Mouse (Mus musculus): ENCODE results near the gene Ddx54. TPM values are rescaled to one million over a fixed set of nuclear protein-coding genes. Genes with fewer than 3 reads are reported as not detected.

Ddx54 gene
- total and polyA plus RNA-seq, 3 experiments, result 63.7 to 91.8 (median 83.6) TPM

- in situ Hi-C loops (cut with MboI; ENCODE audit: low pct_ligation_motif_present, low pct_unique_long_range_greater_than_20kb, low sequenced_read_pairs), result no loop called here
- H3K9me3 ChIP-seq (replicated peaks; ENCODE audit: low read length), result peaks cover 8% of the 10 kb centered on the region
These were observed 27.6 kb downstream of the Ddx54 start for GRCm38 (mm10) chr5:120640094-120640493.

DNA sequence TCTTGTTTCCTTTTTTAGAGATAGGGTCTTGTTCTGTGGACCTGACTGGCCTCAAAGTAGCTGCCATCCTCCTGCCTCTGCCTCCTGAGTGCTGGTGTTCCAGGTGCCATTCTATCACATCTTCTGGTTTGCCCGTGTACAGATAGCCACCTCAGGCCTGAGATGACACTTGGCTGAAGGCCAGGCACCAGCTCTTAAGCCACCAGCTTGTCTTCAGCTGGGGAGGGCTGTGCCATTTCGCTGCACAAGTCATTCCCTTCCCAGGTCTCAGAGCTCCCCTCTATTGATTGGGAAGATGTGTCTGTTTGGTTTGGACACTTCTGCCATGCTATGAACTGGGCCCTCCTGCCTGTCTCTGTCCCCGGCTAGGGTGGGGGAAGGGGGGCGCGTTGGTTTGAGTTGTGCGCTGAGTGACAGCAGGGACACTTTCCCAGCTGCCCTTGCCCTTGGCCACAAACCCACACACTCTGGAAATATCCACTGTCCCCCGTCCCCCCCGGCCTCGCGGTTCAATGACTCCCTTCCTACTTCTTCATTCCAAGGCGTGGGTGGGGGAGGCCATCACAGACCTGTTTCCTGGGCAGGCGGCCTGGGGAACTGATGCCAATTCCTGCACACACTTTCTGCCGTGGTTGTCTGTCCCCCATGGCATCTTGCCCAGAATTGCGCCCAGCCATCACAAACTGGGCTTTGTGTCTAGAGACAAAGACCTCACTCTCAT lies 31.0 kb downstream of the Ddx54 start:
- H3K4me3 ChIP-seq (replicated peaks in 1 of 3; ENCODE audit: low read depth in 2 of 3, low read length in 2 of 3, poor library complexity in 1 of 3), result no peak overlapping the region
- DNase-seq (ENCODE audit: extremely low read depth), result no peak
- H3K79me2 ChIP-seq (replicated peaks; ENCODE audit: control insufficient read depth, extremely low read depth, insufficient read depth, poor library complexity, severe bottlenecking), result no peaks in the 10 kb centered on the region
- H3K4me2 ChIP-seq (ENCODE audit: insufficient read depth, low read depth, poor library complexity, severe bottlenecking), result no peak overlapping the region
- dilution Hi-C loops (cut with MboI; ENCODE audit: extremely low pct_ligation_motif_present, extremely low pct_unique_long_range_greater_than_20kb, low sequenced_read_pairs), result no loop called here
- no peaks in the 10 kb centered on the region for H3K27me3 ChIP-seq (replicated peaks)
- H3K4me1 ChIP-seq (ENCODE audit: control insufficient read depth in 1 of 2, insufficient read depth in 2 of 2), result peaks cover 22 to 31% of the 10 kb centered on the region in 2 experiments
- peaks cover 3% of the 10 kb centered on the region for H3K9me3 ChIP-seq (replicated peaks; ENCODE audit: low read length)
- H3K36me3 ChIP-seq (replicated peaks in 1 of 2; ENCODE audit: control insufficient read depth in 1 of 2, insufficient read depth in 1 of 2, low read length in 1 of 2), result peaks cover 0 to 3% of the 10 kb centered on the region in 2 experiments
- in situ Hi-C loops (cut with MboI; ENCODE audit: low pct_ligation_motif_present, low pct_unique_long_range_greater_than_20kb, low sequenced_read_pairs), result no loop called here
- H3K27ac ChIP-seq (ENCODE audit: insufficient read depth, low read depth), result no peak overlapping the region
- no peak overlapping the region for H3K9ac ChIP-seq (ENCODE audit: insufficient read depth, low read depth)
- 0 out of 2 replicates have a peak, but pooled peaks have one; percentile 46 for TF ChIP-seq EP300 (IDR thresholded peaks at IDR 0.05; ENCODE audit: low read length)
- no peak; the same call in 1 of the 2 replicates for TF ChIP-seq SMC3 (IDR thresholded peaks at IDR 0.05; ENCODE audit: low read depth, low read length)
- peak; percentile 20; the same call in 1 of the 2 replicates for TF ChIP-seq ETS1 (conservative IDR thresholded peaks at IDR 0.05; ENCODE audit: low read depth, low read length)
- TF ChIP-seq ZKSCAN1 (IDR thresholded peaks at IDR 0.05; ENCODE audit: borderline replicate concordance, low read depth, low read length), result no peak
- TF ChIP-seq NRF1 (IDR thresholded peaks at IDR 0.05; ENCODE audit: low read depth, low read length), result no peak
- 0 out of 2 replicates have a peak, but pooled peaks have one; percentile 27 for TF ChIP-seq TCF12 (IDR thresholded peaks at IDR 0.05; ENCODE audit: low read depth, low read length)
- TF ChIP-seq ZNF384 (IDR thresholded peaks at IDR 0.05; ENCODE audit: low read depth, low read length), result no peak
- TF ChIP-seq CHD2 (IDR thresholded peaks at IDR 0.05; ENCODE audit: low read length), result peak; percentile 64
- no peak for TF ChIP-seq HCFC1 (IDR thresholded peaks at IDR 0.05; ENCODE audit: low read depth, low read length)
- TF ChIP-seq POLR2A (IDR thresholded peaks at IDR 0.05; ENCODE audit: low read depth, low read length), result no peak
- TF ChIP-seq ELF1 (IDR thresholded peaks at IDR 0.05; ENCODE audit: low read depth, low read length), result no peak
- TF ChIP-seq MAZ (IDR thresholded peaks at IDR 0.05; ENCODE audit: low read depth, low read length), result peak; percentile 40; the same call in 1 of the 2 replicates
- no peak for TF ChIP-seq ZMIZ1 (IDR thresholded peaks at IDR 0.05; ENCODE audit: low read depth, low read length)

More at GRCm38 (mm10) chr5:120640094-120640493, 27.6 kb downstream of the Ddx54 start:
- dilution Hi-C loops (cut with MboI; ENCODE audit: extremely low pct_ligation_motif_present, extremely low pct_unique_long_range_greater_than_20kb, low sequenced_read_pairs), result no loop called here
- Histone ChIP-seq H3K27me3 (replicated peaks) (no peaks in the 10 kb centered on the region), H3K79me2 (replicated peaks; ENCODE audit: control insufficient read depth, extremely low read depth, insufficient read depth, poor library complexity, severe bottlenecking) (no peaks in the 10 kb centered on the region), H3K36me3 (replicated peaks in 1 of 2; ENCODE audit: control insufficient read depth in 1 of 2, insufficient read depth in 1 of 2, low read length in 1 of 2) (peaks cover 0 to 3% of the 10 kb centered on the region in 2 experiments), H3K4me2 (ENCODE audit: insufficient read depth, low read depth, poor library complexity, severe bottlenecking) (no peak overlapping the region), H3K4me1 (ENCODE audit: control insufficient read depth in 1 of 2, insufficient read depth in 2 of 2) (peaks cover 20 to 25% of the 10 kb centered on the region in 2 experiments), H3K4me3 (replicated peaks in 1 of 3; ENCODE audit: low read depth in 2 of 3, low read length in 2 of 3, poor library complexity in 1 of 3) (no peak overlapping the region), H3K27ac (ENCODE audit: insufficient read depth, low read depth) (no peak overlapping the region), H3K9ac (ENCODE audit: insufficient read depth, low read depth) (no peak overlapping the region)
- TF ChIP-seq POLR2A (IDR thresholded peaks at IDR 0.05; ENCODE audit: low read depth, low read length) (no peak), TBP (conservative IDR thresholded peaks at IDR 0.05; ENCODE audit: low read depth, low read length) (no peak)
- no peak for DNase-seq (ENCODE audit: extremely low read depth)

Measured in CH12.LX (cell line).